Mouse (Mus musculus) lung, adult 2 months (tissue): ENCODE measurements around the gene Kctd6. TPM values are rescaled to one million over a fixed set of nuclear protein-coding genes. Genes with fewer than 3 reads are reported as not detected.
"Not testable (repeated sequence)": the region's sequence is repeated elsewhere in the genome, so short reads cannot be mapped to it uniquely, and the experiment has no call there.

Experiments used
- DNase-seq: peaks from one replicate; pipeline ENCODE4 v3.0.0; 2022
- H3K4me1 ChIP-seq: fragments of 200-500 bp; 2 replicates; pipeline ENCODE4 v1.6.1; 2011; ENCODE audit warnings: low read length; ENCODE audit not compliant: control insufficient read depth, insufficient read depth
- H3K4me3 ChIP-seq: fragments of 200-500 bp; replicated peaks from 2 replicates; pipeline ENCODE3; 2011; ENCODE audit warnings: low read depth, mild to moderate bottlenecking, control low read depth, low read length; ENCODE audit errors: extremely low read depth
- CTCF ChIP-seq: fragments of 200-500 bp; IDR thresholded peaks from 2 replicates; pipeline ENCODE4 v1.5.1; 2011; ENCODE audit warnings: mild to moderate bottlenecking, low read length, control low read depth; ENCODE audit not compliant: insufficient read depth
- POLR2A ChIP-seq: fragments of 200-500 bp; IDR thresholded peaks from 2 replicates; pipeline ENCODE4 v1.6.1; 2011; ENCODE audit warnings: low read depth, mild to moderate bottlenecking, control low read depth, low read length, borderline replicate concordance; ENCODE audit errors: extremely low read depth
- WGBS: fragments of 180-500 bp; shearing (Covaris S2); methylation state at CpG from one replicate; pipeline ENCODE4 v1.1.7; 2018; 5-methylcytosine and 5-hydroxymethylcytosine counted together
- polyA plus RNA-seq: library from polyadenylated mRNA; depleted of rRNA; stranded (reverse); fragments of >200 nt; gene quantifications from 2 replicates; pipeline ENCODE4 v1.2.3, GENCODE M21; 2012; rRNA removed

The Kctd6 gene
- 6.1 and 9.0 TPM in 2 replicates for polyA plus RNA-seq

DNA sequence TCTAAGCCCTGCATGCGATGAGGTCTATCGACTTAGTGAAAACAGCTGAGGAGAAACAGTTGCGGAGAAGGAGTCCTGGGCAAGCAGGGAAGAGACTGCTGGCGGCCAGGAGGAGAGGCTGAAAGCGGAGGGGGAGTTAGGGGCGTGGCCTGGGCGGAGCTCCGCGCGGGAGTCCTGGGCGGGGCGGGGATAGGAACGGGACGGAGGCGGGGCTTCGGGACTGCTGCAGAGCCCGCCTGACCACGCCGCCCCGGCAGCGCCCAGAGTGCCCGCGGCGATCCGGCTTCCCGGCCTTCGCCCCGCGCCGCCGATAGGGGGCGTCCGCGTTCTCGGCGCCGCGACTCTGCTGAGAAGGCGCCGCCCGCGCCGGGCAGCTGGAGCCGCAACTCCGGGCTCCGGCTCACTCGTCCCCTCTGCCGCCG, at the start of gene Kctd6:
Kctd6 (plus strand) TSS at position 338 of the 422 bp plus-strand sequence.
- TF ChIP-seq POLR2A (no peak), CTCF (peak; percentile 6; the same call in 1 of the 2 replicates)
- DNase-seq, result peak; percentile 98
- 2% methylated on average over 23 of the region's 49 CpGs for WGBS

DNA sequence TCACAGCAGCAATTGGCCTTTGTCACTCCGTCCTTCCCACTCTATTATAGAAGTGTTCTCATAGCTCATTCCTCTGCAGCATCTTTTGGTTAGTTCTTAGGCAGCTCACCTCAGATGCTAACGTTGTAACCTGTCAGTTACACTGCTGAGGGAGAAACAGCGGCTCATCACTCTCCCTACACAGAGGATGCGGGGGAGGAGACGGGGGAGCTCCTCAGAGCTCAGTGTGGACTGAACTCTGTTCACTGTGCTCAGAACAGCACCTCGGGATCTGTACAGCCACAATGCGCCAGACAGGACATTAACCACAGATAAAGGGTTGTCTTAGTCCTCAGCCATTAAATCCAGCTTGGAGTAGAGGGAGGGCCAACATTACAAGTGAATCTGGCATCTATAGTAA, 49.5 kb upstream of the Kctd6 start:
- DNase-seq, result no peak
- WGBS, result 85% methylated on average over 7 of the region's 7 CpGs
- H3K4me3 ChIP-seq, result no peak overlapping the region
- no peaks in the 10 kb centered on the region for H3K4me1 ChIP-seq
- TF ChIP-seq CTCF, result no peak
- TF ChIP-seq POLR2A, result no peak

More for the DNA sequence above, at the start of gene Kctd6:
- Histone ChIP-seq H3K4me1 (peaks cover 13% of the 10 kb centered on the region), H3K4me3 (peak within 1 kb of the TSS; percentile 65)

DNA sequence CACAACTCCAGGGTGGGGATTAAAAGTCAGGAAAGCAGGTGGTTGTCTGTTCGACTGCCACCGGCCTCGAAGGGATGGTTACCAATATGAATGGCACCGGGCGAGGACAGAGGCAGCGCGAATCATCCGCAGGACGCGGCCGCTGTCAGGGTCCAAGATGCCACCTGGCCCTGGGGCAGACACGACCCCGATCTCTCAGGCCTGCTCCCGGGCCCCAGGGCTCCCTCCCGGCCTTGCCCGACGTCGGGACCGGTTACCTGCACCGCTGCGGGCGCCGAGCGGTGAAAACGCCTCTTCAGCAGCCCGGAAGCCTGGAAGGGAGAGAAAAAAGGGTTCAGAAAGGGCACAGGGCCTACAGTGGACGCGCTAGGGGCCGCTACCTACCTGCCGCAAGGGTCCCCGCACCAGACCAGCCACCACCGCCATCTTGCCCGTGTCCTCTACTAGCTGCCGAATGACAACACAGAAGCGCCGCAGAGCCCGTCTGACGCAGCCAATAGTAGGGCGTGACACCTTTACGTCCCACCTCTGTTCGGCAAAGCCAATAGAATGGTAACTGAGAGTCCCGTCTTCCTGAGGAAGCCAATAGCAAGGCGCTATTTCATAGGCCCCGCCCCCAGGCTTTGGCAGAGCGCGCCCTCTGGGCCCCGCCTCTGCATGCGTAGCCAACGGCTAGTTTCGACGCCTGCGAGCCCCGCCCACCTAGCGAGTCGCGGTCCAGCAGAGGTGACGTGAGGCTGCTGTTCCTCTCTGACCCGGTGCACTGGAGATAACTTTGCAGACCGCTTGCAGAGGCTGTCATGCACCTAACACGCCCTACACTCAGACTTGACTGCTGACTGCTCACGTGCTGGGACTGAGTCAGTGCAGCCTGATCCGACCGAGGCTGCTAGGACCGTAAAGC, 41.2 kb upstream of the Kctd6 start, which contains the start of gene Pdhb:
Pdhb (minus strand) TSS at position 519 of the 904 bp plus-strand sequence.
- peak; percentile 98 for DNase-seq
- Histone ChIP-seq H3K4me3 (peak within 1 kb of the TSS; percentile 84), H3K4me1 (peaks cover 5% of the 10 kb centered on the region; the same call in 1 of the 2 replicates)
- TF ChIP-seq POLR2A (peak; percentile 84; the same call in 1 of the 2 replicates), CTCF (no peak)
- WGBS, result under 1% methylated on average over 59 of the region's 64 CpGs

DNA sequence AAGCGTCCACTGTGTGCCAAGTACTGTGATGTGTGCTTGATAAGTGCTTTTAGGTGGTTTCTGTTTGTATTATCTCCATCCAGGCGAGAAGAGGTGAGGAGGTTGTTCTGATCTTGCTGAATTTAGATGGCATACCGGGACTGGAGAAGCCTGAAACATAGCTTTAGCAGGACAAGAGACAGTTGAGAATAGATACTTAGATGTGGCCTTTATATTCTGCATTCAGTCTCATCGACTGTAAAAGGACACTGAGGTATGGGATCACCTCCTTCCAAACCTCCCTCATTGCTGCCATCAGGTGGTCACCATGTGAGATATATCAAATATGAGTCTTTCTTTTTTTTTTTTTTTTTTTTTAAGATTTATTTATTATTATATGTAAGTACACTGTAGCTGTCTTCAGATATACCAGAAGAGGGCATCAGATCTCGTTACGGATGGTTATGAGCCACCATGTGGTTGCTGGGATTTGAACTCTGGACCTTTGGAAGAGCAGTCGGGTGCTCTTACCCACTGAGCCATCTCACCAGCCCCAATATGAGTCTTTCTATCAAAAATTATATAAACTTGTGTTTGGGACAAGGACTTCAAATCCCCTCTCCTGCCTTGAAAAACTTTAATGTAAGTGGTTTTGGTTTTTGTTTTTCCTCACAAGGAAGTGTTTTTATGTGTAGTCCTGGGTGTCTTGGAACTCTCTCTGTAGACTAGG, 40.2 kb upstream of the Kctd6 start:
- peak overlapping the region; percentile 84 for H3K4me3 ChIP-seq
- WGBS, result 24% methylated on average over 7 of the region's 7 CpGs
- not testable (repeated sequence) for DNase-seq, H3K4me1 ChIP-seq

DNA sequence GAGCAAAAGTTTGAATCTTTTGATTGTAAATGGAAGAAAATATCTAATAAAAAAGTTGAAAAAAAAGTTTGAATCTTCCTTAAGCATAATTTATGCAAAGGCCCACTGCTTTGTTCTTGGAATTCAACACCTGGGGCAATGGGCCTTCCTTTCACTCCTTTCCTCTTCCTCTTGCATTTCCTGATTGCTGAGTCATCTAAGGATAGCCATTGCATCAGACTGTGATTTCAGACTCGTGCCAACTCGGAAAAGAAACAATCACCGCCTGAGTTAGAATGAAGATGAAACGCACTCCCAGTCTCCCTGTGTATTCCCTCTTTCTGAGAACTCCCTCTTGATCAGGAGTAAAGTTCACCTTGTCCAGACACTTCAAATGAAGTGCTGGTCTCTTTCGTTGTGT, 39.3 kb upstream of the Kctd6 start:
- 44% methylated on average over 5 of the region's 5 CpGs for WGBS
- peaks cover 5% of the 10 kb centered on the region; the same call in 1 of the 2 replicates for H3K4me1 ChIP-seq
- no peak for TF ChIP-seq CTCF
- no peak for TF ChIP-seq POLR2A
- H3K4me3 ChIP-seq, result no peak overlapping the region
- no peak for DNase-seq

DNA sequence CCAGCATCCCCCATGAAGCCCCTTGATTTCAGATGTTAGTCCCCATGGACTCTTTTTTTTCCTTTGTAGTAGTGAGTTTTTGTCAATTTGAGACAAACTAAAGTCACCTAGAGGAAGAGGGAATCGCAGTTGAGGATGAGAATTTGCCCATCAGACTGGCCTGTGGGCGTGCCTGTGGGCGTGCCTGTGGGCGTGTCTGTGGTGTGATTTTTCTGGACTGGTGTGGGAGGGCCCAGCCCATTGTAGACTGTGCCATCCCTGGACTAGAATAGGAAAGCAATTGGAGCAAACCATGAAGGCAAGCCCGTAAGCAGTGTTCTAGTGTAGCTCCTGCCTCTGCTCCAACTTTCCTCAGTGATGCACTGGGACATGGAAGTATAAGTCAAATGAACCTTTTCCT, 37.7 kb upstream of the Kctd6 start:
- H3K4me1 ChIP-seq, result peaks cover 5% of the 10 kb centered on the region; the same call in 1 of the 2 replicates
- no peak for DNase-seq
- no peak for TF ChIP-seq CTCF
- no peak for TF ChIP-seq POLR2A
- no peak overlapping the region for H3K4me3 ChIP-seq
- WGBS, result 41% methylated on average over 5 of the region's 5 CpGs

DNA sequence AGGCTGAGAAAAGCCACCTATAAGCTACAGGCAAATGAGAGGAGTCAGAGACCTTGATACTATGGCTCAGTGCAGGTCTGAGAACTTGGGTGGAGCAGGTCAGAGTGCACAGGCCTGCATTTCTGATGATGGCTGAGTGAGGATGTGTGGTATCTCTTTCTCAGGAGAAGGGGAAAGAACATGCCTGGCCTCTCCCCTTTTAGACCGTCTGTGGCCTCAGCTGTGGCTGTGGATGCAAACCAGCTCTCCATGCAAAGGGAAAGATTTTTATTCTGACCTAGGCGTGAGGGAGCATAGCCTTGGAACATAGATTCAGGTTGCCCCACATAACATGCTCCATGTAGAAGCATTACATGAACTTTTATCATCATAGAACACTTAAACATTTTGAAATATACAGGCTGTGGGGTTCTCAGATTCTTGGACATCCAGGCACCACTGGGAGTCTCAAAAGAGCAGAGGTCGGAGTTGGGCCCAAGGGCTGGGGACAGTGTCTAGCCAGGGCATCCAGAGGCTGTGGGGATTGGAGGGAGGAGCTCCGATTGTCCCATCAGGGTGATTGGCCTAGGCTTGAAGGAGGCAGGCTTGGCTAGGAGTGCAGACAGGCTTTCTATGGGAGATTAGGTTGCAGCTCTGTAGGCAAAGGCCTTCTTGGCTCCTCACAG, 33.4 kb upstream of the Kctd6 start:
- TF ChIP-seq POLR2A (no peak), CTCF (no peak)
- no peaks in the 10 kb centered on the region for H3K4me1 ChIP-seq
- no peak overlapping the region for H3K4me3 ChIP-seq
- no peak for DNase-seq
- WGBS, result 72% methylated on average over 4 of the region's 4 CpGs

DNA sequence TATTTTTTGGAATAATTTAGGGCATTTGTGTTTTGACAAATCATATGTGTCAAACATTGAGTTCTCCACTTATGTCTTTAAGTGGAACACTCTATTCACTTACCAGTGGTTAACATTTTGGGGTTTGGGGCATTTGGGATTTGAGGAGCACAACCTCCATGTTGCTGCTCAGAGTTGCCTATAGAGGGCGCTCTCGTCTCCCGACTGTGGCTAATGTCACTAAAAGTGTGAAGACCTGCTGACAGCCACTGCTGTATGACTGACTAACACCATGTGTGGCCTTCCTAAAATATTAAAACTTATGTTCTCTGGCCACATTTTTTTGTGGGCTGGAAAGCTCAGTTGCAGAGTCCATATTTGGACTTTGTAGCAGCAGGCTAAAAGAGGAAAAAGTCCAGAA, 30.6 kb upstream of the Kctd6 start:
- H3K4me1 ChIP-seq, result no peaks in the 10 kb centered on the region
- no peak for DNase-seq
- no peak overlapping the region for H3K4me3 ChIP-seq
- no peak for TF ChIP-seq POLR2A
- TF ChIP-seq CTCF, result peak; percentile 33; the same call in 1 of the 2 replicates
- WGBS, result 63% methylated on average over 3 of the region's 3 CpGs
